Mouse (Mus musculus) erythroid progenitor cell, adult 5-6 weeks (primary cell): Measurements from ENCODE around the gene Ddx52. TPM values are rescaled to one million over a fixed set of nuclear protein-coding genes. Genes with fewer than 3 reads are reported as not detected.

Experiments
- ATAC-seq: replicated peaks from 2 replicates; pipeline ENCODE4 v1.8.0; 2016; ENCODE audit warnings: moderate number of reproducible peaks, mild to moderate bottlenecking, moderate TSS enrichment, inconsistent platforms; ENCODE audit not compliant: poor library complexity, low FRiP score, severe bottlenecking
- total RNA-seq, 2 experiments: library from RNA; stranded (forward) in 1 of 2; stranded (reverse) in 1 of 2; fragments of 150-400 nt in 1 of 2; fragments of 186-747, 209-891 nt in 1 of 2; gene quantifications; 2 replicates each; pipeline versions ENCODE4 v1.2.3 to v1.2.4; 2015 to 2017; ENCODE audit warnings: low replicate concordance in 2 of 2

The Ddx52 gene
- total RNA-seq, 2 experiments from 2014 or later: 17.8 to 21.0 TPM

DNA sequence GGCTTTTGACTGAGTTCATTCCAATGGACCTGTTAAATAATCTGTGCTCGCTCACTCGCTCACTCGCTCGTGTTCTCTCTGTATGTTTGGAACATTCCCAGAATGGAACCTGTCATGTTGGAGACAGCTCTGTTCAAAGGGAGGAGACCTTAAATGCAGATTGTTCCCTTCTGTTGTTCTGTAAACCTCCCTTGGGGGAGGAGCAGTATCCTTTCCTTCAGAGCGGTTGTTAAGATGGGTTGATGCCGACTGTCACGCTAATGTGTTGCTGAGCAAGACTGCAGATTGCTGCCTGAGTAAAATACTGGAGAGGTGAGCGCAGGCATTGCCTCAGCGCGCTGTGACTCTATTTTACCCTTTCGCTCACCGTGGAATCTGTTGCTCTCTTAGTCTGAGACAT is 69.2 kb downstream of the Ddx52 start:
- ATAC-seq: no peak

DNA sequence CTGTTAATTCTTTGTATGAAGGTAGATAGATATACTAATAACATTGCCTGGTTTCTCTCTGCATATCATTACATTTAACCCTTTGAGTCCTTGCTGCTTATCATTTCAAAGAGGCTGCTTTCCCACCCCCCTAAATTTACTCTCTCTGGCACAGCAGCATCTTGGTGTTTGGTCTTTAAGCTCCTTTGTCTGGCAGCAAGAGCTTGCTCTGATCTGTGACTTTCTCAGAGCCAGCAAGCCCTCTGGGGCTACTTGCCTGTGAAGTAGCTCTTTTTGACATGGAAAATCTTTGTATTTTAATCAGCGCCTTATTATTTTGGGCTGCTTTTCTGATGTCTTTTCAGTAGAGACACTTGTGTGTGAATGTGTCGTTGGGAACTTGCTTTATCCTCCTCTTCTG is 69.7 kb downstream of the Ddx52 start:
- ATAC-seq: no peak

Other genes with a start within 250 kb of the Ddx52 start
- gene Wfdc17, start 238.1 kb upstream of the Ddx52 start, total RNA-seq (2015; ENCODE audit: low replicate concordance): 28.5 and 51.1 TPM in 2 replicates
- 15.7 TPM in 1 of 2 replicates, not detected in the other for gene Wfdc17, start 238.1 kb upstream of the Ddx52 start, total RNA-seq (2017; ENCODE audit: low replicate concordance)
- gene Wfdc18, start 233.0 kb upstream of the Ddx52 start, total RNA-seq (2015; ENCODE audit: low replicate concordance): not detected in 2 replicates
- gene Wfdc18, start 233.0 kb upstream of the Ddx52 start, total RNA-seq (2017; ENCODE audit: low replicate concordance): not detected in 2 replicates
- 132 and 167 TPM in 2 replicates for gene Wfdc21, start 195.1 kb upstream of the Ddx52 start, total RNA-seq (2015; ENCODE audit: low replicate concordance)
- gene Wfdc21, start 195.1 kb upstream of the Ddx52 start, total RNA-seq (2017; ENCODE audit: low replicate concordance): 99.0 and 117 TPM in 2 replicates
- 2.9 and 4.7 TPM in 2 replicates for gene Heatr6, start 188.4 kb upstream of the Ddx52 start, total RNA-seq (2015; ENCODE audit: low replicate concordance)
- 1.5 and 3.3 TPM in 2 replicates for gene Heatr6, start 188.4 kb upstream of the Ddx52 start, total RNA-seq (2017; ENCODE audit: low replicate concordance)
- not detected in 2 replicates for gene Hnf1b, start 92.0 kb upstream of the Ddx52 start, total RNA-seq (2015; ENCODE audit: low replicate concordance)
- gene Hnf1b, start 92.0 kb upstream of the Ddx52 start, total RNA-seq (2017; ENCODE audit: low replicate concordance): not detected in 2 replicates
- gene Synrg, start 22.4 kb downstream of the Ddx52 start, total RNA-seq (2015; ENCODE audit: low replicate concordance): 17.6 and 20.9 TPM in 2 replicates
- gene Synrg, start 22.4 kb downstream of the Ddx52 start, total RNA-seq (2017; ENCODE audit: low replicate concordance): 17.8 and 21.9 TPM in 2 replicates
- not detected in 2 replicates for gene Dusp14, start 127.2 kb downstream of the Ddx52 start, total RNA-seq (2015; ENCODE audit: low replicate concordance)
- gene Dusp14, start 127.2 kb downstream of the Ddx52 start, total RNA-seq (2017; ENCODE audit: low replicate concordance): not detected in 2 replicates
- gene Tada2a, start 187.5 kb downstream of the Ddx52 start, total RNA-seq (2015; ENCODE audit: low replicate concordance): 2.5 and 3.6 TPM in 2 replicates
- 4.0 and 5.8 TPM in 2 replicates for gene Tada2a, start 187.5 kb downstream of the Ddx52 start, total RNA-seq (2017; ENCODE audit: low replicate concordance)
- gene Acaca, start 187.6 kb downstream of the Ddx52 start, total RNA-seq (2015; ENCODE audit: low replicate concordance): 5.9 and 6.5 TPM in 2 replicates
- gene Acaca, start 187.6 kb downstream of the Ddx52 start, total RNA-seq (2017; ENCODE audit: low replicate concordance): 2.7 and 5.0 TPM in 2 replicates
- gene Gm11437, start 225.4 kb downstream of the Ddx52 start, total RNA-seq (2015; ENCODE audit: low replicate concordance): not detected in 2 replicates
- not detected in 2 replicates for gene Gm11437, start 225.4 kb downstream of the Ddx52 start, total RNA-seq (2017; ENCODE audit: low replicate concordance)